Mouse (Mus musculus) CD4-positive helper T cell, adult 2 months (primary cell): Measurements from ENCODE around the gene Crybb1.

ENCODE experiments used
- DNase-seq: peaks from one replicate; pipeline ENCODE4 v3.0.0-alpha.2; 2012; ENCODE audit warnings: low read depth, missing footprints, low spot score

Gene Crybb1

GRCm38 (mm10) chr5:112237866-112238570, 17.6 kb upstream of the Crybb1 start:
- no peak for DNase-seq

GRCm38 (mm10) chr5:112238781-112239482, 16.7 kb upstream of the Crybb1 start:
- DNase-seq, result no peak

- peak; percentile 86 for DNase-seq
These were observed 14.9 kb upstream of the Crybb1 start for GRCm38 (mm10) chr5:112240761-112241160.

- no peak for DNase-seq
These were observed 13.8 kb upstream of the Crybb1 start for GRCm38 (mm10) chr5:112241849-112242248.

GRCm38 (mm10) chr5:112242361-112242778, 13.2 kb upstream of the Crybb1 start:
- DNase-seq, result peak; percentile 85

- DNase-seq, result no peak
These were observed 12.6 kb upstream of the Crybb1 start for GRCm38 (mm10) chr5:112243041-112243440.

- DNase-seq, result no peak
These were observed 11.9 kb upstream of the Crybb1 start for GRCm38 (mm10) chr5:112243539-112244274.

- no peak for DNase-seq
These were observed 11.4 kb upstream of the Crybb1 start for GRCm38 (mm10) chr5:112244275-112244562.

- no peak for DNase-seq
These were observed 10.6 kb upstream of the Crybb1 start for GRCm38 (mm10) chr5:112244890-112245615.

- no peak for DNase-seq
These were observed 8.2 kb upstream of the Crybb1 start for GRCm38 (mm10) chr5:112247399-112247798.

- DNase-seq, result no peak
These were observed 6.5 kb upstream of the Crybb1 start for GRCm38 (mm10) chr5:112249106-112249505.

- DNase-seq, result no peak
These were observed 3.2 kb upstream of the Crybb1 start, which contains the start of gene Cryba4 for GRCm38 (mm10) chr5:112252400-112252799. Gene Cryba4 (minus strand): TSS chr5:112252518.

GRCm38 (mm10) chr5:112253169-112253568, 2.4 kb upstream of the Crybb1 start:
- DNase-seq, result peak; percentile 79

- DNase-seq, result no peak
These were observed 1.3 kb upstream of the Crybb1 start for GRCm38 (mm10) chr5:112254282-112254806.

- DNase-seq, result no peak
These were observed 842 bp downstream of the Crybb1 start for GRCm38 (mm10) chr5:112256457-112256856.

- DNase-seq, result no peak
These were observed 2.3 kb downstream of the Crybb1 start for GRCm38 (mm10) chr5:112257896-112258295.

GRCm38 (mm10) chr5:112259862-112260650, 4.4 kb downstream of the Crybb1 start:
- DNase-seq, result no peak

GRCm38 (mm10) chr5:112260818-112261217, 5.2 kb downstream of the Crybb1 start:
- no peak for DNase-seq

- peak; percentile 55 for DNase-seq
These were observed 8.5 kb downstream of the Crybb1 start for GRCm38 (mm10) chr5:112264099-112264498.

GRCm38 (mm10) chr5:112265110-112265509, 9.5 kb downstream of the Crybb1 start:
- no peak for DNase-seq

GRCm38 (mm10) chr5:112265515-112265914, 9.9 kb downstream of the Crybb1 start:
- DNase-seq, result no peak
